8 mouse cellular contexts compared by ENCODE assay signal in the genomic region with DNA sequence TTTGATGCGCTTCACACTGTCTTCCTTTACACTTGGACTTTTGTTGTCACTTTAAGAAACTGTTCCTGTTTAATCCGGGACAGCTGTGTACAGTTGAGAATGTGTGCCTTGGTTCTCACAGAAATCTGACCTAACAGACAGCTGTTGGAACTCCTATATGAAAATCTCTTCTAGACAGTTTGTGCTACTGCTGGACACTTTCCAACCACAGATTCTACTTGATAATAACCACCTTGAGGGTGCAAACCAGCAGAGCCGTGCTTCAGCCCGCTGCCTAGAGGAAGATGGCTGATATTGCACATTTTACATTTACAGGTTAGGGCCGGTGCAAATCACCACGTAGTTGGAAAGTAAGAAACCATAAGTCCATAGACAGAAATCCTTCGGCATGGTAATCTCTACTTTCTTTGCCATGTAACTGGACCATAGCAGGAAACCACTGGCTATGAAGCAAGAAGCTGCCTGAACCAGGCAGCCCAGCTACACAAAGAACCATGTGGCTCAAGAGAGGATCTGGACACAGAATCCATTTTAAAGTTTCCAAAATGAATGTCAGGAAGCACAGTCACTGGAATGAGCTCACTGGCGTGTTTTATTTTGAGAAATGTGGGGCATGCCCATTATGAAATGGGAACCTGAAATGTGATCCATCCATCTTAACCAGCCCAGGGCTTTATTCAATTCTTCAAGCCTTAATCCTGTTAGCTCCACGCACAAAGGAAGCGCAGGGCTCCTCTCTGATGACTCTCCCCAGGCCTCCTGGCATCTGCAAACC.
A peak's percentile ranks its signal among the peaks of the same experiment; 100 is the strongest.
DNase-seq lines count a peak whose midpoint lies in the region; ATAC-seq and TF ChIP-seq lines count a peak whose summit lies in the region.

No protein-coding gene starts in this region.

- H3K9ac ChIP-seq in kidney, postnatal 0 days (ENCODE audit: low read depth, low read length): no peak overlapping the region
- H3K9ac ChIP-seq in hindbrain, embryonic 15.5 days: no peak overlapping the region
- H3K9ac ChIP-seq in midbrain, embryonic 15.5 days: no peak overlapping the region

- 49% methylated on average over 10 of the region's 10 CpGs for WGBS in kidney, postnatal 0 days
- 58% methylated on average over 10 of the region's 10 CpGs for WGBS in hindbrain, embryonic 15.5 days
- 20% methylated on average over 10 of the region's 10 CpGs for WGBS in midbrain, embryonic 15.5 days

- no peaks in the 10 kb centered on the region for H3K27me3 ChIP-seq in kidney, postnatal 0 days (ENCODE audit: insufficient read depth, low read length)
- no peaks in the 10 kb centered on the region for H3K27me3 ChIP-seq in hindbrain, embryonic 15.5 days
- no peaks in the 10 kb centered on the region for H3K27me3 ChIP-seq in midbrain, embryonic 15.5 days (replicated peaks)

- no peaks in the 10 kb centered on the region; the same call in 1 of the 2 replicates for H3K4me1 ChIP-seq in kidney, postnatal 0 days (replicated peaks; ENCODE audit: insufficient read depth, low read length)
- peaks cover 17% of the 10 kb centered on the region for H3K4me1 ChIP-seq in hindbrain, embryonic 15.5 days (replicated peaks)
- peaks cover 15% of the 10 kb centered on the region for H3K4me1 ChIP-seq in midbrain, embryonic 15.5 days

- no peak overlapping the region for H3K4me2 ChIP-seq in kidney, postnatal 0 days (ENCODE audit: low read length)
- H3K4me2 ChIP-seq in hindbrain, embryonic 15.5 days: no peak overlapping the region
- H3K4me2 ChIP-seq in midbrain, embryonic 15.5 days: no peak overlapping the region

- H3K9me3 ChIP-seq in kidney, postnatal 0 days (replicated peaks; ENCODE audit: low read length): no peaks in the 10 kb centered on the region
- no peaks in the 10 kb centered on the region for H3K9me3 ChIP-seq in hindbrain, embryonic 15.5 days
- H3K9me3 ChIP-seq in midbrain, embryonic 15.5 days: no peaks in the 10 kb centered on the region

- H3K27ac ChIP-seq in kidney, postnatal 0 days: peak overlapping the region; percentile 67
- H3K27ac ChIP-seq in hindbrain, embryonic 15.5 days (replicated peaks): peak overlapping the region; percentile 57
- peak overlapping the region; percentile 59 for H3K27ac ChIP-seq in midbrain, embryonic 15.5 days

- DNase-seq in kidney, postnatal 0 days (ENCODE audit: low spot score): peak; percentile 89
- DNase-seq in kidney, adult 9 months: no peak
- peak; percentile 77 for DNase-seq in brain, embryonic 14.5 days (ENCODE audit: low read depth)
- DNase-seq in adrenal gland, postnatal 25 days: no peak
- DNase-seq in left cerebral cortex, postnatal 14 days (ENCODE audit: low spot score in 2 of 2): no peak
- no peak for DNase-seq in yolk sac, embryonic 10.5 days (ENCODE audit: low spot score)

- TF ChIP-seq POLR2A in brain, embryonic 14.5 days (IDR thresholded peaks at IDR 0.05; ENCODE audit: borderline replicate concordance, extremely low read depth, insufficient read depth, insufficient read length, poor library complexity, severe bottlenecking): no peak

- intact Hi-C loops in left cerebral cortex, postnatal 14 days (cut with DNase I): no loop called here

- no peak overlapping the region for H3K4me3 ChIP-seq in kidney, postnatal 0 days (replicated peaks; ENCODE audit: low read depth, low read length)
- H3K4me3 ChIP-seq in hindbrain, embryonic 15.5 days: no peak overlapping the region
- H3K4me3 ChIP-seq in midbrain, embryonic 15.5 days: no peak overlapping the region

- peak; percentile 26; the same call in 1 of the 2 replicates for TF ChIP-seq CTCF in kidney, postnatal 0 days (IDR thresholded peaks at IDR 0.05; ENCODE audit: low read depth)
- TF ChIP-seq CTCF in brain, embryonic 14.5 days (IDR thresholded peaks at IDR 0.05; ENCODE audit: borderline replicate concordance, extremely low read depth, insufficient read depth, insufficient read length): no peak

- ATAC-seq in kidney, postnatal 0 days (replicated peaks; ENCODE audit: low FRiP score, low read depth): no peak
- ATAC-seq in hindbrain, embryonic 15.5 days (ENCODE audit: low FRiP score, low read depth): no peak
- peak; percentile 66 for ATAC-seq in midbrain, embryonic 15.5 days (replicated peaks)

- H3K36me3 ChIP-seq in kidney, postnatal 0 days (ENCODE audit: insufficient read depth, low read length): no peaks in the 10 kb centered on the region
- H3K36me3 ChIP-seq in hindbrain, embryonic 15.5 days: no peaks in the 10 kb centered on the region
- H3K36me3 ChIP-seq in midbrain, embryonic 15.5 days (replicated peaks): no peaks in the 10 kb centered on the region

Comparison
In these comparisons a context has a peak if more than half of its experiments do, and no peak if none do; other contexts are left out.
1. DNase-seq: peak in kidney, postnatal 0 days (single experiment) and brain, embryonic 14.5 days (single experiment); none in kidney, adult 9 months (single experiment), adrenal gland, postnatal 25 days (single experiment), left cerebral cortex, postnatal 14 days (0 of 2) and yolk sac, embryonic 10.5 days (single experiment).
2. Peak in every context shown above with its lines, with median percentiles within 50 percentile points of each other: H3K27ac ChIP-seq.